Mouse (Mus musculus) intestine, embryonic 16.5 days (tissue): ENCODE measurements around the gene Map3k4. TPM values are rescaled to one million over a fixed set of nuclear protein-coding genes. Genes with fewer than 3 reads are reported as not detected.
"Not testable (repeated sequence)": the region's sequence is repeated elsewhere in the genome, so short reads cannot be mapped to it uniquely, and the experiment has no call there.

Experiments
- ATAC-seq: fragments of 200-750 bp; cut with Nextera tagmentation; 2 replicates; pipeline ENCODE4 v1.8.0; 2017; ENCODE audit warnings: moderate TSS enrichment, moderate library complexity
- H3K27ac ChIP-seq: fragments of 300-500 bp; sonication (generic); 2 replicates; pipeline ENCODE4 v1.5.1; 2014; ENCODE audit warnings: mild to moderate bottlenecking, low read length
- H3K27me3 ChIP-seq: fragments of 300-500 bp; sonication (generic); replicated peaks from 2 replicates; pipeline ENCODE4 v1.6.1; 2014; ENCODE audit warnings: low read length, control low read depth, mixed read lengths; ENCODE audit not compliant: control insufficient read depth, insufficient read depth
- H3K36me3 ChIP-seq: fragments of 300-500 bp; sonication (generic); 2 replicates; pipeline ENCODE4 v1.6.1; 2014; ENCODE audit warnings: low read length, control low read depth; ENCODE audit not compliant: control insufficient read depth, insufficient read depth
- H3K4me1 ChIP-seq: fragments of 300-500 bp; sonication (generic); 2 replicates; pipeline ENCODE4 v1.6.1; 2014; ENCODE audit warnings: low read length, control low read depth, mixed read lengths; ENCODE audit not compliant: control insufficient read depth, insufficient read depth
- H3K4me2 ChIP-seq: fragments of 300-500 bp; sonication (generic); 2 replicates; pipeline ENCODE4 v1.6.1; 2014; ENCODE audit warnings: low read depth, low read length, control low read depth
- H3K4me3 ChIP-seq: fragments of 300-500 bp; sonication (generic); 2 replicates; pipeline ENCODE4 v1.5.1; 2014; ENCODE audit warnings: mild to moderate bottlenecking, low read length
- H3K9ac ChIP-seq: fragments of 300-500 bp; sonication (generic); 2 replicates; pipeline ENCODE4 v1.6.1; 2014; ENCODE audit warnings: low read depth, low read length
- H3K9me3 ChIP-seq: fragments of 300-500 bp; sonication (generic); 2 replicates; pipeline ENCODE4 v1.6.1; 2016; ENCODE audit warnings: low read length, control low read depth; ENCODE audit not compliant: control insufficient read depth
- WGBS: fragments of 180-500 bp; shearing (Covaris S2); extraction: QIAGEN DNeasy Blood & Tissue Kit; methylation state at CpG from one replicate; pipeline ENCODE4 v1.1.7; 2014; 5-methylcytosine and 5-hydroxymethylcytosine counted together
- polyA plus RNA-seq: library from polyadenylated mRNA; unstranded; fragments of >200 nt; fragmentation: Nextera tagmentation; extraction: Ambion mirVana; gene quantifications from 2 replicates; pipeline ENCODE4 v1.2.1, GENCODE M21; 2015

Map3k4 gene
- polyA plus RNA-seq, 1 experiment from 2014 or later, result 28.3 TPM

DNA sequence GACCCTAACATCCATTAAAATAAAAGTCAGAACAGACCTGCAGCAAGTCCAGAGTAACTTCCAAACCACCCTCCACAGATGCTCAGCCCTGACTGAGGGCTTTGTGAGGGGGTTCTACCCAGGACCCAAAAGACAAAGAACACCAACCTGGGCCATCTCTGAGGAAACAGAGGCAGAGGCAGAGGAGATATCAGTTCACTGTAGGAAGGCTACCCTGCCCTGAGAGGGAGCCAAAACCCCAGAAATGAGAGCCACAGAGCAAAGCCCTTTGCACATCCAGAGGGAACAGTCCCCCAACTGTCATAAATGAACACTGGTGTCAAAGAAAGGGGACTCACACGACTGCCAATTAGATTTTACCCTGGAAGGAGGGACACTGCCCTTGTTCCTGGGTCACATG, 93.4 kb downstream of the Map3k4 start:
- H3K9me3 ChIP-seq, result no peaks in the 10 kb centered on the region
- no peak for ATAC-seq
- no peaks in the 10 kb centered on the region for H3K27me3 ChIP-seq
- no peak overlapping the region for H3K4me3 ChIP-seq
- H3K4me2 ChIP-seq, result no peak overlapping the region
- H3K27ac ChIP-seq, result no peak overlapping the region
- no peak overlapping the region for H3K9ac ChIP-seq
- H3K4me1 ChIP-seq, result no peaks in the 10 kb centered on the region
- 57% methylated on average over 1 of the region's 1 CpGs for WGBS
- peaks cover 8% of the 10 kb centered on the region for H3K36me3 ChIP-seq

DNA sequence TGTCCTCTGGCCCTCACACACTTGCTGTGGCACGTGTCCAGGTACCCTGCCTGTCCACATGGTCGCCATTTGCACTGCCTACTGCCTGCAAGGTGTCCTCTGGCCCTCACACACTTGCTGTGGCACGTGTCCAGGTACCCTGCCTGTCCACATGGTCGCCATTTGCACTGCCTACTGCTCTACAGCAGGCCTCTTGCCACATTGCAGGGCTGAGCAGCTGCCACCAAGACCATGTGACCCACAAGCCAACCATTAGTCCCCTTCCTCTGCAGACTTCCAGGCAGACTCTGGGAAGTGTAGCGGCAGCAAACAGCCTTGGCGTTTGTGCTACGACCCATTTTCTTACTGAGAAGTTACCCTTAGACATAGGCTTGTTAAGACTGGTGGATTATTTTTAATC, 94.0 kb downstream of the Map3k4 start:
- ATAC-seq, H3K9me3 ChIP-seq, H3K4me2 ChIP-seq, H3K36me3 ChIP-seq, H3K4me1 ChIP-seq, H3K27me3 ChIP-seq, H3K4me3 ChIP-seq, H3K9ac ChIP-seq, H3K27ac ChIP-seq: not testable (repeated sequence)
- WGBS, result 83% methylated on average over 5 of the region's 7 CpGs

DNA sequence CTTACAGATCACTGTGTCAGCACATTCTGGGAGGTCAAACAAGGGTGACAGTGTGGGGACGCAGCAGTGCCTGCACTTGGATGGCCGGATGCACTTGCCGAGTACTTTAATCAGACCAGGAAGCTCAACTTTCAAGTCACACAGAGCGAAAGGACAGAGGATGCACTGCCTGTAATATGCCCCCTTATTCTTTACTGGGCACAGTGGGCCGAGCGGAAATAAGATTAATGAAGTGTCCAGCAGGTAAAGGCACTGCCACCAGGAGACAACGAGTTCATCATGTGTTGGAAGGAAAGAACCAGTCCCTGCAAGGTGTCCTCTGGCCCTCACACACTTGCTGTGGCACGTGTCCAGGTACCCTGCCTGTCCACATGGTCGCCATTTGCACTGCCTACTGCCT, 94.5 kb downstream of the Map3k4 start:
- peaks cover 7% of the 10 kb centered on the region for H3K36me3 ChIP-seq
- no peaks in the 10 kb centered on the region for H3K4me1 ChIP-seq
- H3K9ac ChIP-seq, result no peak overlapping the region
- H3K4me2 ChIP-seq, result no peak overlapping the region
- H3K4me3 ChIP-seq, result no peak overlapping the region
- H3K9me3 ChIP-seq, result no peaks in the 10 kb centered on the region
- no peak for ATAC-seq
- no peak overlapping the region for H3K27ac ChIP-seq
- H3K27me3 ChIP-seq, result no peaks in the 10 kb centered on the region
- 88% methylated on average over 9 of the region's 9 CpGs for WGBS

DNA sequence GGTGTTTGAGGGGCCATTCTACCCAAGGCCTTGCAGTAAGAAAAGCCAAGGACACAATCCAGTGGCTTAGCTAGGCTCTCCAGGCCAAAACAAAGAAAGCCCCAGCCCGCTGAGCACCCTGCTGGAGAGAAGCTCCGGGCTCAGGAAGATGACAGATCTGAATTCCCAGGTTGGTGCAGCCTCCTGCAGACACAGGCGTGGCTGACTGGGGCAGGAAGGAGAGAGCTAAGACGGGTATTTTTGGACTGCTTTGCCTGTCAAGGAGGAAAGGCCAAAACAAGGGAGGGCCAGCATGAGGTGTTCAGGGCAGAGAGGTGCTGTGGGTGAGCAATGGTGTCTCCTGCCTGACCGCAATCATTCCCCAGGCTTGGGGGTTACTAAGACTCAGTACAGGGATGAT, 94.9 kb downstream of the Map3k4 start:
- Histone ChIP-seq H3K36me3 (peaks cover 7% of the 10 kb centered on the region), H3K4me3 (no peak overlapping the region), H3K27me3 (no peaks in the 10 kb centered on the region), H3K4me2 (no peak overlapping the region), H3K27ac (no peak overlapping the region), H3K9me3 (no peaks in the 10 kb centered on the region), H3K4me1 (no peaks in the 10 kb centered on the region), H3K9ac (no peak overlapping the region)
- 58% methylated on average over 5 of the region's 5 CpGs for WGBS
- no peak for ATAC-seq

DNA sequence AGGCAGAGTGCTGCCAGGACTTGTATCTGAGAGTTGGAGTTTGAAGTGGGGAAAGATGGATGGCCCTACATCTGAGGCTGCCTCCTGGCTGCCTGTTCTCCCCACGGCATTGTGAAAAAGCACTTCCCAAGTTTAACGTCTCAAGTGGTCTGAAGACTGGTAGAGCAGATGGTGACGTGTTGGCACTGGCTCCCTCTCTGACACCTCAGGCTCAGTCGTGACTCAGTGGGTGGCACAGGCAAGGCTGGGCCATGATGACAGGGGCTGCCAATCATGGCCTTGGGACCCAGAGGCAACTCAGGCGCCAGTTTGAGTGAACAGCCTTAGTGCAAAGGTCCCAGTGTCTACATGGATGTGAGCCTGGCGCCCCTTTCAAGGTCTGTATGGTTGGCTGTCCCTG, 96.7 kb downstream of the Map3k4 start:
- H3K27ac ChIP-seq, result no peak overlapping the region
- no peak for ATAC-seq
- H3K4me2 ChIP-seq, result no peak overlapping the region
- H3K4me1 ChIP-seq, result no peaks in the 10 kb centered on the region
- H3K9me3 ChIP-seq, result no peaks in the 10 kb centered on the region
- no peaks in the 10 kb centered on the region for H3K27me3 ChIP-seq
- H3K36me3 ChIP-seq, result peaks cover 10% of the 10 kb centered on the region
- no peak overlapping the region for H3K4me3 ChIP-seq
- no peak overlapping the region for H3K9ac ChIP-seq
- 62% methylated on average over 6 of the region's 6 CpGs for WGBS

DNA sequence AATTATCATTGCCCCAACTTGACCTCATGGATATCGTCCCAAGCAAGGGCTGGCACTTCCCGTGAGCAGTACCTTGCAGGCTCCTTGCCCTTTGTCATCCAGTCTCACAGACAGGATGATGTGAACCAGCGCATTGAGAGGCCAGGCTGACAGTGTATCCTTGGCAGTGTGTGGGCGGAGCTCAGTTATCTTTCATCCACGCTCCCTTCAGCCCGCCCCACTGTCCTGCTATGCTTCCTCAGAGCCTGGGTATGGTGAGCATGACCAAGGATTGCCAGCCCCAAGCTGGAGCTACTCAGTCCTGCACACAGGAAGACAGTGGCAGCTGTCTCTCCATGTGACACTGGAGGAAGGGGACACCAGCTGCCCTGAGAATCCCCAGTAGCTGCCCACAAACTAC, 102.4 kb downstream of the Map3k4 start:
- Histone ChIP-seq H3K36me3 (peaks cover 4% of the 10 kb centered on the region), H3K27me3 (no peaks in the 10 kb centered on the region), H3K9me3 (no peaks in the 10 kb centered on the region), H3K4me2 (no peak overlapping the region), H3K9ac (no peak overlapping the region), H3K4me1 (no peaks in the 10 kb centered on the region), H3K27ac (no peak overlapping the region), H3K4me3 (no peak overlapping the region)
- no peak for ATAC-seq
- 63% methylated on average over 6 of the region's 6 CpGs for WGBS

DNA sequence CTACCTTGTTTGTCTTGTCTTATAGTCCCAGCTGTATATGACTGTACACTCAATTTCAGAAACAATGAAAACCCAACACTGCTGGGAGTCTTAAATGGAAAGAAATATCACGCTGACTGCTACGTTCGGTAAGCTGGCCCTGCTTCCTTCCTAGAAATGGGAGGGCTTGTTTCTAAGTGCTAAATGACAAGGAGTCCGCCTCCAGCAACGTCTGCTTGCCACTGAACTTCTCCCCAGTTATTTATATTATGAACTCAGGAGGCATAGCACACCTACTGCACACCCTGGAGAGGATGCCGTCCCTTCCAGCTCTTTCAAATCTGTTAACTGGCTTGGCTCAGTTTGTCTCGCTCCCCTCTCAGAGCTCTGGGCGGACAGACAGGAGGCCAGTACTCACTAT, 105.2 kb downstream of the Map3k4 start:
- H3K36me3 ChIP-seq, result peaks cover 3% of the 10 kb centered on the region

DNA sequence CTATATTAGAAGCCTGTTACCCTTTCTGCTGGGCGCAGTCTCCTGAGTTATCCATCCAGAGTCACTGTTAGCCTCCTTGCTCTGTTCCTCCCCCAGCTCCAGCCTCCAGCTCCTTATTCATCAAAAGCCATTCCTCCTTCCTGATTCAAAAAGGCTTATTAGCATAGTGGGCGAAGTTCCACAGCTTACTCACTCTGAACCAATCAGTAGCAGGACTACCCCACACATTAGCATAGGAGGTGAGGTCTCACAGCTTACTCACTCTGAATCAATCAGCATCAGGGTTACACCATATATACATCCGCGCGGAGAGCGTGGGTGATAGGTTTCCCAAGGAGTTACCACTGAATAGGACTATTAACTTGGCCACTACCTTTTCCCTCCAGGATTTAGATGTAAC, 106.3 kb downstream of the Map3k4 start:
- no peaks in the 10 kb centered on the region for H3K27me3 ChIP-seq
- 87% methylated on average over 6 of the region's 6 CpGs for WGBS
- H3K9me3 ChIP-seq, result no peaks in the 10 kb centered on the region
- H3K36me3 ChIP-seq, result no peaks in the 10 kb centered on the region; the same call in 1 of the 2 replicates
- no peak overlapping the region for H3K9ac ChIP-seq
- H3K4me2 ChIP-seq, result no peak overlapping the region
- H3K4me1 ChIP-seq, result peaks cover 14% of the 10 kb centered on the region
- no peak overlapping the region for H3K4me3 ChIP-seq
- H3K27ac ChIP-seq, result no peak overlapping the region
- no peak for ATAC-seq

More for the DNA sequence above, 105.2 kb downstream of the Map3k4 start:
- Histone ChIP-seq H3K27ac (no peak overlapping the region), H3K9me3 (no peaks in the 10 kb centered on the region), H3K9ac (no peak overlapping the region), H3K27me3 (no peaks in the 10 kb centered on the region), H3K4me3 (no peak overlapping the region), H3K4me2 (no peak overlapping the region), H3K4me1 (peaks cover 6% of the 10 kb centered on the region)
- WGBS, result 78% methylated on average over 8 of the region's 8 CpGs
- no peak for ATAC-seq

DNA sequence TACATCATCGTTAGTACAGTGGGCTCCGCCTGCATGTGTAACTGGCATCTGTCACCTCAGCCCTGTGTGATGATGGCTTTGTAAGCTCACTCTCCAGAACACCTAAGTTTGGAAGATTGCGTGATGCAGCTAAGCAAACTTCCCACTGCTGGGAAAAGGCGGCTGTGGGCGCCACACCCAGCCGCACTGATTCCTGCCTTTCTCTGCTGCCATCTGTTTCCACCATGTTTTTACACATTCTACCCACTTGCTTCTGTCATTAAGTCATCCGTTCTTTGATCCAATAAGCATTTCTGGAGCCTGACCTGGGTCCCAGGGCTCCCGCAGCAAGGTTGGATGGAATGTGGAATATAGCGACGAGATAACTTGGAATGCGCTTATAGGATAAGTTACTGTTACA, 106.7 kb downstream of the Map3k4 start:
- H3K9ac ChIP-seq, result no peak overlapping the region
- no peaks in the 10 kb centered on the region for H3K9me3 ChIP-seq
- H3K27me3 ChIP-seq, result no peaks in the 10 kb centered on the region
- H3K27ac ChIP-seq, result no peak overlapping the region
- H3K4me1 ChIP-seq, result peaks cover 19% of the 10 kb centered on the region
- H3K36me3 ChIP-seq, result no peaks in the 10 kb centered on the region; the same call in 1 of the 2 replicates
- 94% methylated on average over 11 of the region's 11 CpGs for WGBS
- no peak overlapping the region for H3K4me3 ChIP-seq
- ATAC-seq, result no peak
- no peak overlapping the region for H3K4me2 ChIP-seq

DNA sequence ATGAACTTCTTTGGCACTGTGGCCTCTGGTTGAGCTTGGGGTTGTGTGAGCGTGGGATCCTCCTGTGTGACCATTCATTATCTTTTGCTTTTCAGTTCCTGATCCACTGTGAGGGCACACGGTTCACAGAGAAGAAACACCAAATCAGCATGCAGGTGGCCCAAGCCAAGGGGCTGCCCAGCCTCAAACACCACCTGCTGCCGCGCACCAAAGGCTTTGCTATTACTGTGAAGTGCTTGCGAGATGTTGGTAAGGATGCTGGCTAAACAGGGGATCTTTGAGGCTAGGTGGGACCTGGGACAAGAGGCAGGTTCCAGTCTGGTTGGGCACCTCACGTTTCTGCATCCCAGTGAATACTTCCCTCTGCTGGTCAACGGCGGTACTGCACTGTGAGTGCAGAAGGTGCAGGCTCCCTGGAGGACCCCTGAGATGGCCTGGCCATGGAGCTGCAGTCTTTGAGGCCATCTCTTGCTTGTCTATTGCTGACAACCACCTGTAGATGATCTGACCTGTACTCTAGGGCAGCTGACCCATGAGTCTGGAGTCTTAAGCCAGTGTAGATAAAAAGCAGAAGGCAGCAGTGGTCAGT, 108.0 kb downstream of the Map3k4 start:
- H3K9ac ChIP-seq, result no peak overlapping the region
- H3K27me3 ChIP-seq, result no peaks in the 10 kb centered on the region
- no peaks in the 10 kb centered on the region; the same call in 1 of the 2 replicates for H3K36me3 ChIP-seq
- no peak overlapping the region for H3K27ac ChIP-seq
- H3K9me3 ChIP-seq, result no peaks in the 10 kb centered on the region
- WGBS, result 33% methylated on average over 8 of the region's 8 CpGs
- H3K4me3 ChIP-seq, result no peak overlapping the region
- no peak overlapping the region for H3K4me2 ChIP-seq
- H3K4me1 ChIP-seq, result peaks cover 30% of the 10 kb centered on the region
- ATAC-seq, result peak; percentile 41; the same call in 1 of the 2 replicates
